Mouse (Mus musculus) heart, embryonic 10.5 days (tissue): ENCODE measurements at regions not wholly inside any gene's neighbourhood (a gene's known extent, or its start where the extent isn't known, plus 50 kb on each side); places are given as distances from the start of the nearest gene placed in this dataset.

Experiments
- DNase-seq: peaks from one replicate; pipeline ENCODE4 v3.0.0-alpha.2; 2017; ENCODE audit warnings: low spot score
- H3K27ac ChIP-seq: fragments of 300-500 bp; sonication (generic); 2 replicates; pipeline ENCODE4 v1.5.1; 2016; ENCODE audit warnings: mild to moderate bottlenecking
- H3K27me3 ChIP-seq: fragments of 300-500 bp; sonication (generic); 2 replicates; pipeline ENCODE4 v1.6.1; 2016; ENCODE audit warnings: mild to moderate bottlenecking; ENCODE audit not compliant: poor library complexity, insufficient read depth, severe bottlenecking
- H3K36me3 ChIP-seq: fragments of 300-500 bp; sonication (generic); 2 replicates; pipeline ENCODE4 v1.6.1; 2016; ENCODE audit warnings: mild to moderate bottlenecking, moderate library complexity
- H3K4me1 ChIP-seq: fragments of 300-500 bp; sonication (generic); 2 replicates; pipeline ENCODE4 v1.6.1; 2016; ENCODE audit warnings: mild to moderate bottlenecking
- H3K4me3 ChIP-seq: fragments of 300-500 bp; sonication (generic); 2 replicates; pipeline ENCODE4 v1.5.1; 2016; ENCODE audit warnings: mild to moderate bottlenecking, moderate library complexity
- H3K9me3 ChIP-seq: fragments of 300-500 bp; sonication (generic); 2 replicates; pipeline ENCODE4 v1.6.1; 2016; ENCODE audit warnings: mild to moderate bottlenecking, moderate library complexity
- WGBS: fragments of 180-500 bp; shearing (Covaris S2); methylation state at CpG from one replicate; pipeline ENCODE4 v1.1.7; 2016; 5-methylcytosine and 5-hydroxymethylcytosine counted together

GRCm38 (mm10) chr2:51473753-51474152 is 153.6 kb upstream of the Tas2r134 start:
- Histone ChIP-seq H3K4me3 (no peak overlapping the region), H3K27me3 (peaks cover 3% of the 10 kb centered on the region), H3K27ac (no peak overlapping the region), H3K36me3 (no peaks in the 10 kb centered on the region), H3K9me3 (no peaks in the 10 kb centered on the region), H3K4me1 (no peaks in the 10 kb centered on the region)
- DNase-seq: no peak
- 82% methylated on average over 2 of the region's 2 CpGs for WGBS

- Histone ChIP-seq H3K36me3 (no peaks in the 10 kb centered on the region), H3K4me1 (peaks cover 3% of the 10 kb centered on the region), H3K9me3 (no peaks in the 10 kb centered on the region), H3K27me3 (peaks cover 3% of the 10 kb centered on the region; the same call in 1 of the 2 replicates), H3K4me3 (no peak overlapping the region), H3K27ac (peak overlapping the region; percentile 18; the same call in 1 of the 2 replicates)
- no peak for DNase-seq
- 48% methylated on average over 7 of the region's 7 CpGs for WGBS
Measured at GRCm38 (mm10) chr2:51467027-51467694, 160.2 kb upstream of the Tas2r134 start.

DNA sequence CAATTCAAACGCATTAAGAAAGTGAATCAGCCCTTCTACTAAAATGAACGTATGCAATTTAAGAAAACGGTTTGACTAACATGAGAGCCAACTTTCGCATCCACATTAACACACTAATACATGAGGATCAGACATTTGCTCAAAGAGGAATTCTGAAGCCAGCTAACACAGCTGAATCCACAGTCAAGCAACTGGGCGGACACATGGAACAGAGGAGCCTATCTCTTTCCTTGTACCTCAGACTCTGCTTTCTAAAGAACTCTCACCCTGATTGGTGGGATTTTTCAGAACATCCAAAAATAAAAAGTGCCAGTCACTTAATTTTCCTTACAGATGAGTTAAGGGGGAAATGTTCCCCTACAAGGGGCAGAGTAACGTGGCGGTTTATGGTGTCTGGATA is 161.3 kb upstream of the Tas2r134 start:
- Histone ChIP-seq H3K4me1 (peaks cover 3% of the 10 kb centered on the region), H3K9me3 (no peaks in the 10 kb centered on the region), H3K27me3 (no peaks in the 10 kb centered on the region), H3K27ac (no peak overlapping the region), H3K36me3 (no peaks in the 10 kb centered on the region), H3K4me3 (no peak overlapping the region)
- WGBS: 87% methylated on average over 7 of the region's 7 CpGs
- DNase-seq: no peak

DNA sequence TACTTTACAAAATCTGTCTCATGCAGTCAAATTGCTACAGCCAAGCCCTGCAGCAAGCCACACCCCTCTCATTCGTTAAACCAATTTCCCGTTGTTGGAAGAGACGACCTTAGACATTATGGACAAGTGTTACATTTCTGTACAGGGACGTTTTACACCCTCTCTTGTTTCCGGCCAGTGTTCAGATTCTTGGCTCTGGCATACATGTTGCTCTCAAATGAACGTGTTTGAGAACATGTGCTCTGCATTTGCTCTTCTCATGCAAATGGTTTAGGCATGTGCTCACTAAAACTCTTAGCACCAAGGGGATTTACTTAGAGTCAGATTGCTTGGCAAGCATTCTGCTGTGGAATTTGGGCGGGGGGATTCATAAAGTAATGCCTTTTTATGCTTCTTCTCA is 161.7 kb upstream of the Tas2r134 start:
- Histone ChIP-seq H3K4me3 (no peak overlapping the region), H3K36me3 (no peaks in the 10 kb centered on the region), H3K9me3 (no peaks in the 10 kb centered on the region), H3K27ac (no peak overlapping the region), H3K27me3 (no peaks in the 10 kb centered on the region), H3K4me1 (peaks cover 3% of the 10 kb centered on the region)
- 81% methylated on average over 7 of the region's 7 CpGs for WGBS
- DNase-seq: no peak

DNA sequence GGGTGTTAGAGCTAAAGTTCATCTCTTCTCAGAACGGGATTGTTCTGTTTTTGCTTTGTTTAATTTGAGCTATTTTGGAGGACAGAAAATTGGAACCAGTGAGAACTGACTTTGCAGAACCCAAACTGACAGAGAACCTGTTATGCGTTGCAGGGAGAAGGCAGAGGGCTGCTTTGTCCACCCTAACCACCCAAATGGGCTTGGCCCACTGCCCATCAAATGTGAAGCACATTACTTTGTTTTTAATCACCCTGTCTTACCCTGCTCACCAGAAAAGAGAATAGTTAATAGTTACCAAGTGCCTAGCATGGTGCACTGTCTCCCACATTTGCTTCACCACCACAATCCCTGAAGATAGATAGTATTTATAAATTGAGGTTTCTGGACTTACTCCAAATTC is 163.0 kb upstream of the Tas2r134 start:
- H3K9me3 ChIP-seq: no peaks in the 10 kb centered on the region
- no peak for DNase-seq
- whole genome bisulfite sequencing: 87% methylated on average over 2 of the region's 2 CpGs
- peaks cover 3% of the 10 kb centered on the region for H3K4me1 ChIP-seq
- H3K36me3 ChIP-seq: no peaks in the 10 kb centered on the region
- no peak overlapping the region for H3K4me3 ChIP-seq
- no peak overlapping the region for H3K27ac ChIP-seq
- no peaks in the 10 kb centered on the region for H3K27me3 ChIP-seq

DNA sequence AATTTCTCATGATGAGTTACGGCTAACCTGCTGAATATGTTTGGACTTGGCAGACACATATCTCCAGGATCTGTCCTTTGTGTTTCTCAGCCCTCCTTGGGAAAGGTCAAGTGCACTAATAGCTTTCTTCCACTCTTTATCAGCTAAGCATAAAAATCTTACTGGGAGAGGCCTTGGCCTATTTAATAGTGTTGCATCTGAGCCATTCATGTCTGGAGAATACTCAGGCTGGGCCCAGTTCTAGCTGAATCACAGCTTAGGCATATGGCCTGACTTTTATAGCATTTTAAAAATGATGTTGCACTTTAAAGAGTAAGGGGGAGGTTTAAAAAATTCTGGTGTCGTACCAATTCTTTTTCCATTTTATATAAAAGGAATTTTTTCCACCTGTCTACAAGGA is 166.4 kb upstream of the Tas2r134 start:
- Histone ChIP-seq H3K36me3 (no peaks in the 10 kb centered on the region), H3K27me3 (no peaks in the 10 kb centered on the region), H3K27ac (no peak overlapping the region), H3K4me1 (no peaks in the 10 kb centered on the region), H3K9me3 (no peaks in the 10 kb centered on the region), H3K4me3 (no peak overlapping the region)
- no peak for DNase-seq
- WGBS: 75% methylated on average over 2 of the region's 2 CpGs

- 87% methylated on average over 2 of the region's 2 CpGs for WGBS
- Histone ChIP-seq H3K4me1 (no peaks in the 10 kb centered on the region), H3K27me3 (no peaks in the 10 kb centered on the region), H3K36me3 (no peaks in the 10 kb centered on the region), H3K9me3 (no peaks in the 10 kb centered on the region), H3K4me3 (no peak overlapping the region), H3K27ac (no peak overlapping the region)
- DNase-seq: no peak
Measured at GRCm38 (mm10) chr2:51459486-51459885, 167.8 kb upstream of the Tas2r134 start.

DNA sequence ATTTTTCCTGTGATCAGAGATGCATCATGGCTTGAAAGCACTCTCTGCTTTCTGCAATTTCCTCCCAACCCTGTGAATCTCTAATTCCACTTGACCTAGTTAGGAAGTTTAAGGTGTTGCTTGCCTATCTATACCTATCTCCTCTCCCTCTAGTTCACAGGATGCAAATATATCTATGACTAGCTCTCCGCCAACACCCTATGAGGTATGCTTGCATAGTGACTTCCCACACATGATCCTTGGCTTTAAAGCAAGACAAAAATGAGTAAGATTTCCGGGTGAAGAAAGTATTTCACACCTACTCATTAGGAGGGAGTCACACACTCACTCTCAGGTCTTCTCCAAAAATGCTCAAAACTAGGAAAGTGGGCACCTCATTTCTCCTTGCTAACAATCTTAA is 169.6 kb upstream of the Tas2r134 start:
- Histone ChIP-seq H3K4me3 (no peak overlapping the region), H3K27me3 (no peaks in the 10 kb centered on the region), H3K27ac (no peak overlapping the region), H3K36me3 (no peaks in the 10 kb centered on the region), H3K4me1 (no peaks in the 10 kb centered on the region), H3K9me3 (no peaks in the 10 kb centered on the region)
- WGBS: 72% methylated on average over 2 of the region's 2 CpGs
- DNase-seq: no peak

- Histone ChIP-seq H3K36me3 (no peaks in the 10 kb centered on the region), H3K4me1 (no peaks in the 10 kb centered on the region), H3K27me3 (no peaks in the 10 kb centered on the region), H3K9me3 (no peaks in the 10 kb centered on the region), H3K27ac (no peak overlapping the region), H3K4me3 (no peak overlapping the region)
- DNase-seq: no peak
- 83% methylated on average over 7 of the region's 7 CpGs for WGBS
Measured at GRCm38 (mm10) chr2:51452816-51453215, 174.5 kb upstream of the Tas2r134 start.

DNA sequence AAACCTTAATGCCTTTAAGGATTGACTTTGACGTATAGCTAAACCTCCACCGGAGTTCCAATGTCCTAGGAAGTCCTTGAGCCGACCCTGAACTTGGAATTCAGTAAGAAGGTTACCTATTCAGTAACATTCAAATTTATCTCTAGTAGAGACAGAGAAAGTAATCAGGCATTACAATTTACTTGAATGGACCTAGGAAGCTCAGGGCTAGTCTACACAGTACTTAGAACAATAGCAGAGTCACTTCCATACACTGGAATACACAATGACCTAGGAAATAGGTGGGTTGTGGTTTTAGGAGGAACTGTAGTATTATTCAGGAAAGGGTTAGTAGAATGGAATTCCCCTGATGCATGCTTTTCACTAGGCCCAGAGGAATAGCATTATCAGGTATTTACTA is 179.2 kb upstream of the Tas2r134 start:
- 88% methylated on average over 3 of the region's 3 CpGs for WGBS
- Histone ChIP-seq H3K4me3 (no peak overlapping the region), H3K9me3 (no peaks in the 10 kb centered on the region), H3K27ac (no peak overlapping the region), H3K27me3 (no peaks in the 10 kb centered on the region), H3K4me1 (no peaks in the 10 kb centered on the region), H3K36me3 (no peaks in the 10 kb centered on the region)
- DNase-seq: no peak

DNA sequence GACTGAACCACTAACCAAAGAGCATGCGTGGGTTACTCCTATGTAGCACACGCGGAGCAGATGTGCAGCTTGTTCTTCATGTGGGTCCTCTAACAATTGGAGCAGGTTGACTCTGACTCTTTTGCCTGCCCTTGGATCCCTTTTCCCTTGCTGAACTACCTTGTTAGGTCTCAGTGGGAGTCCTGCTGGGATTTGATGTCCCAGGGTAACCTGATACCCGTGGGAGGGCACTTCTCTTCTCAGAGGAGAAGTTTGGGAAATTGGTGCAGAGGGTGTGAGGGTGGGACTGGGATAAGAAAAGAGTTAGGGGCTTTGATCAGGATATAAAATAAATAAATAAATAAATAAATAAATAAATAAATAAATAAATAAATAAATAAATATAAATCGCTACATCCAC is 179.7 kb upstream of the Tas2r134 start:
- DNase-seq: no peak
- no peaks in the 10 kb centered on the region for H3K4me1 ChIP-seq
- no peak overlapping the region for H3K27ac ChIP-seq
- WGBS: 91% methylated on average over 5 of the region's 5 CpGs
- no peaks in the 10 kb centered on the region for H3K36me3 ChIP-seq
- no peaks in the 10 kb centered on the region for H3K9me3 ChIP-seq
- H3K4me3 ChIP-seq: no peak overlapping the region
- no peaks in the 10 kb centered on the region for H3K27me3 ChIP-seq

GRCm38 (mm10) chr2:51444386-51445080 is 182.8 kb upstream of the Tas2r134 start:
- H3K9me3 ChIP-seq: no peaks in the 10 kb centered on the region
- no peaks in the 10 kb centered on the region for H3K4me1 ChIP-seq
- DNase-seq: no peak
- no peak overlapping the region for H3K4me3 ChIP-seq
- no peak overlapping the region for H3K27ac ChIP-seq
- no peaks in the 10 kb centered on the region for H3K36me3 ChIP-seq
- no peaks in the 10 kb centered on the region for H3K27me3 ChIP-seq
- 71% methylated on average over 9 of the region's 9 CpGs for WGBS

DNA sequence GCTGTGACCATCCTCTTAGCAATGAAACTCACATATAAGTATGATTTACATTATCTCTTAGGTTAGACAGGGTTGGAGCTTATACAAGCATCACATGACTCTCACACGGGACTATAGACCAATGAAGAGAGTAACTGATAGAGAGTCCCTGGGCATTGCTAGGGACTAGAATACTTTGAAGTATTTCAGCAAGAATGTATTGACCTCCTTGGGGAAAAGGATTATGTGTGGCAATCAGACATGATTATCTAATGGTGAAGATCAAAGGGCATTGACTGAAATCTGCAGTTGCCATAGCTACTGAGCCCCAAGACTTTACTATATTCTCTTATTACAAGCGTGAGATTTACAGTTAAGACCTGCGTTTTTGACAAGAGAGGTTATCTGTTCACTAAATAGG is 183.4 kb upstream of the Tas2r134 start:
- DNase-seq: no peak
- 70% methylated on average over 3 of the region's 3 CpGs for WGBS

DNA sequence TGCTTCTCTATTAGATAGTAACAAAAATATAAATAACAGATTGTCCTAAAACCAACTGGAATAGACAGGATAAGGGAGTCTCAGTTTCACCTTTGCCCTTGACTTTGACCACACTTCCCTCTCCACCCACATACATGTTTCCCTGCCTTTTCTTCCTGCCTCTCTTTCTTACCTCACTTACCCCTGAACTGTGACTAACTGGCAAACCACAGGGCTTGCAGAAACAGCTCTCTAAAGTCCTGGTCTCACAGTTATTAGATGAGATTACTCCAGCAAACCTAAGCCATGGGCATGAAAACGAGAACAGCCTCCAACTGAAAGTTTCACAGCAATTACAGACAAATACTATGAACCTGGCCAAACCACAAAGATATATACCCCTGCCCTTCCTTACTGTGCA is 188.3 kb upstream of the Tas2r134 start:
- no peak overlapping the region for H3K27ac ChIP-seq
- H3K27me3 ChIP-seq: no peaks in the 10 kb centered on the region
- no peaks in the 10 kb centered on the region for H3K4me1 ChIP-seq
- no peak overlapping the region for H3K4me3 ChIP-seq
- H3K9me3 ChIP-seq: no peaks in the 10 kb centered on the region
- DNase-seq: no peak
- WGBS: 78% methylated on average over 1 of the region's 1 CpGs
- H3K36me3 ChIP-seq: no peaks in the 10 kb centered on the region

More for the DNA sequence above, 183.4 kb upstream of the Tas2r134 start:
- Histone ChIP-seq H3K27ac (no peak overlapping the region), H3K36me3 (no peaks in the 10 kb centered on the region), H3K9me3 (no peaks in the 10 kb centered on the region), H3K4me1 (no peaks in the 10 kb centered on the region), H3K27me3 (no peaks in the 10 kb centered on the region), H3K4me3 (no peak overlapping the region)
